Mouse (Mus musculus): ENCODE measurements around the gene Sec14l3. TPM values are rescaled to one million over a fixed set of nuclear protein-coding genes. Genes with fewer than 3 reads are reported as not detected.
A peak's percentile ranks its signal among the peaks of the same experiment; 100 is the strongest.
"Not testable (repeated sequence)": the region's sequence is repeated elsewhere in the genome, so short reads cannot be mapped to it uniquely, and the experiment has no call there.

Gene Sec14l3
- polyA plus RNA-seq, 1 experiment from 2014 or later, result not detected

- no peak overlapping the region for H3K4me2 ChIP-seq (ENCODE audit: low read depth, severe bottlenecking)
- no peak overlapping the region for H3K27ac ChIP-seq (replicated peaks; ENCODE audit: low read depth, low read length)
- ATAC-seq (ENCODE audit: insufficient number of reproducible peaks, low FRiP score, low TSS enrichment, low read depth) (no peak), DNase-seq (ENCODE audit: low spot score) (no peak)
- no peaks in the 10 kb centered on the region for H3K9me3 ChIP-seq (ENCODE audit: control insufficient read depth, low read length)
- no peak overlapping the region for H3K4me3 ChIP-seq (ENCODE audit: low read depth, low read length)
- H3K4me1 ChIP-seq (ENCODE audit: control insufficient read depth, insufficient read depth, low read length), result no peaks in the 10 kb centered on the region
- H3K36me3 ChIP-seq (ENCODE audit: control insufficient read depth, insufficient read depth, low read length), result no peaks in the 10 kb centered on the region
- 83% methylated on average over 6 of the region's 6 CpGs for WGBS
- no peak overlapping the region for H3K9ac ChIP-seq (ENCODE audit: low read length)
- H3K27me3 ChIP-seq (ENCODE audit: control insufficient read depth, insufficient read depth, low read length), result 0 out of 2 replicates have a peak, but pooled peaks cover 4% of the 10 kb centered on the region
Observed at GRCm38 (mm10) chr11:4113970-4114369, 49.3 kb downstream of the Sec14l3 start.

GRCm38 (mm10) chr11:4114541-4114940, 49.9 kb downstream of the Sec14l3 start:
- WGBS, result 80% methylated on average over 6 of the region's 6 CpGs
- not testable (repeated sequence) for H3K27ac ChIP-seq (replicated peaks; ENCODE audit: low read depth, low read length); H3K4me3 ChIP-seq (ENCODE audit: low read depth, low read length); H3K36me3 ChIP-seq (ENCODE audit: control insufficient read depth, insufficient read depth, low read length); H3K4me2 ChIP-seq (ENCODE audit: low read depth, severe bottlenecking); H3K27me3 ChIP-seq (ENCODE audit: control insufficient read depth, insufficient read depth, low read length); H3K9me3 ChIP-seq (ENCODE audit: control insufficient read depth, low read length); H3K9ac ChIP-seq (ENCODE audit: low read length); H3K4me1 ChIP-seq (ENCODE audit: control insufficient read depth, insufficient read depth, low read length); DNase-seq (ENCODE audit: low spot score); ATAC-seq (ENCODE audit: insufficient number of reproducible peaks, low FRiP score, low TSS enrichment, low read depth)

- H3K4me1 ChIP-seq (ENCODE audit: control insufficient read depth, insufficient read depth, low read length), result no peaks in the 10 kb centered on the region
Observed at GRCm38 (mm10) chr11:4115407-4115806, 50.8 kb downstream of the Sec14l3 start.

GRCm38 (mm10) chr11:4116458-4117141, 52.0 kb downstream of the Sec14l3 start:
- Histone ChIP-seq H3K9me3 (ENCODE audit: control insufficient read depth, low read length) (no peaks in the 10 kb centered on the region), H3K4me1 (ENCODE audit: control insufficient read depth, insufficient read depth, low read length) (no peaks in the 10 kb centered on the region), H3K9ac (ENCODE audit: low read length) (no peak overlapping the region), H3K4me2 (ENCODE audit: low read depth, severe bottlenecking) (no peak overlapping the region), H3K4me3 (ENCODE audit: low read depth, low read length) (no peak overlapping the region), H3K36me3 (ENCODE audit: control insufficient read depth, insufficient read depth, low read length) (no peaks in the 10 kb centered on the region), H3K27ac (replicated peaks; ENCODE audit: low read depth, low read length) (no peak overlapping the region), H3K27me3 (ENCODE audit: control insufficient read depth, insufficient read depth, low read length) (0 out of 2 replicates have a peak, but pooled peaks cover 4% of the 10 kb centered on the region)
- 63% methylated on average over 11 of the region's 11 CpGs for WGBS
- no peak for DNase-seq (ENCODE audit: low spot score)
- no peak for ATAC-seq (ENCODE audit: insufficient number of reproducible peaks, low FRiP score, low TSS enrichment, low read depth)

More at GRCm38 (mm10) chr11:4115407-4115806, 50.8 kb downstream of the Sec14l3 start:
- Histone ChIP-seq H3K4me2 (ENCODE audit: low read depth, severe bottlenecking) (no peak overlapping the region), H3K9ac (ENCODE audit: low read length) (no peak overlapping the region), H3K27ac (replicated peaks; ENCODE audit: low read depth, low read length) (no peak overlapping the region), H3K9me3 (ENCODE audit: control insufficient read depth, low read length) (no peaks in the 10 kb centered on the region), H3K27me3 (ENCODE audit: control insufficient read depth, insufficient read depth, low read length) (0 out of 2 replicates have a peak, but pooled peaks cover 4% of the 10 kb centered on the region), H3K36me3 (ENCODE audit: control insufficient read depth, insufficient read depth, low read length) (no peaks in the 10 kb centered on the region), H3K4me3 (ENCODE audit: low read depth, low read length) (no peak overlapping the region)
- DNase-seq (ENCODE audit: low spot score) (no peak), ATAC-seq (ENCODE audit: insufficient number of reproducible peaks, low FRiP score, low TSS enrichment, low read depth) (no peak)
- 98% methylated on average over 4 of the region's 4 CpGs for WGBS

- DNase-seq (ENCODE audit: low spot score), result peak; percentile 34
- ATAC-seq (ENCODE audit: insufficient number of reproducible peaks, low FRiP score, low TSS enrichment, low read depth), result no peak
- H3K9me3 ChIP-seq (ENCODE audit: control insufficient read depth, low read length), result no peaks in the 10 kb centered on the region
- 0 out of 2 replicates have a peak, but pooled peaks cover 4% of the 10 kb centered on the region for H3K27me3 ChIP-seq (ENCODE audit: control insufficient read depth, insufficient read depth, low read length)
- WGBS, result 34% methylated on average over 3 of the region's 3 CpGs
- H3K27ac ChIP-seq (replicated peaks; ENCODE audit: low read depth, low read length), result no peak overlapping the region
- no peak overlapping the region for H3K9ac ChIP-seq (ENCODE audit: low read length)
- H3K4me2 ChIP-seq (ENCODE audit: low read depth, severe bottlenecking), result peak overlapping the region; percentile 80
- H3K4me3 ChIP-seq (ENCODE audit: low read depth, low read length), result peak overlapping the region; percentile 59
- no peaks in the 10 kb centered on the region for H3K4me1 ChIP-seq (ENCODE audit: control insufficient read depth, insufficient read depth, low read length)
- H3K36me3 ChIP-seq (ENCODE audit: control insufficient read depth, insufficient read depth, low read length), result no peaks in the 10 kb centered on the region
Observed at GRCm38 (mm10) chr11:4117372-4118071, 52.9 kb downstream of the Sec14l3 start.

- Histone ChIP-seq H3K4me3 (ENCODE audit: low read depth, low read length) (peak overlapping the region; percentile 59), H3K9ac (ENCODE audit: low read length) (peak overlapping the region; percentile 60), H3K27ac (replicated peaks; ENCODE audit: low read depth, low read length) (no peak overlapping the region), H3K4me1 (ENCODE audit: control insufficient read depth, insufficient read depth, low read length) (no peaks in the 10 kb centered on the region), H3K4me2 (ENCODE audit: low read depth, severe bottlenecking) (peak overlapping the region; percentile 80), H3K27me3 (ENCODE audit: control insufficient read depth, insufficient read depth, low read length) (0 out of 2 replicates have a peak, but pooled peaks cover 4% of the 10 kb centered on the region), H3K36me3 (ENCODE audit: control insufficient read depth, insufficient read depth, low read length) (no peaks in the 10 kb centered on the region), H3K9me3 (ENCODE audit: control insufficient read depth, low read length) (no peaks in the 10 kb centered on the region)
- ATAC-seq (ENCODE audit: insufficient number of reproducible peaks, low FRiP score, low TSS enrichment, low read depth) (peak; percentile 56; the same call in 1 of the 2 replicates), DNase-seq (ENCODE audit: low spot score) (peak; percentile 79)
- 3% methylated on average over 41 of the region's 41 CpGs for WGBS
Observed at GRCm38 (mm10) chr11:4118081-4118921, 53.7 kb downstream of the Sec14l3 start.

GRCm38 (mm10) chr11:4119635-4120034, 55.0 kb downstream of the Sec14l3 start:
- Histone ChIP-seq H3K27ac (replicated peaks; ENCODE audit: low read depth, low read length) (no peak overlapping the region), H3K9me3 (ENCODE audit: control insufficient read depth, low read length) (no peaks in the 10 kb centered on the region), H3K9ac (ENCODE audit: low read length) (no peak overlapping the region), H3K27me3 (ENCODE audit: control insufficient read depth, insufficient read depth, low read length) (0 out of 2 replicates have a peak, but pooled peaks cover 4% of the 10 kb centered on the region), H3K36me3 (ENCODE audit: control insufficient read depth, insufficient read depth, low read length) (no peaks in the 10 kb centered on the region), H3K4me2 (ENCODE audit: low read depth, severe bottlenecking) (no peak overlapping the region), H3K4me1 (ENCODE audit: control insufficient read depth, insufficient read depth, low read length) (no peaks in the 10 kb centered on the region), H3K4me3 (ENCODE audit: low read depth, low read length) (no peak overlapping the region)
- DNase-seq (ENCODE audit: low spot score) (no peak), ATAC-seq (ENCODE audit: insufficient number of reproducible peaks, low FRiP score, low TSS enrichment, low read depth) (no peak)
- 81% methylated on average over 5 of the region's 5 CpGs for WGBS

GRCm38 (mm10) chr11:4121691-4122090, 57.0 kb downstream of the Sec14l3 start:
- Histone ChIP-seq H3K9ac (ENCODE audit: low read length) (no peak overlapping the region), H3K27me3 (ENCODE audit: control insufficient read depth, insufficient read depth, low read length) (0 out of 2 replicates have a peak, but pooled peaks cover 4% of the 10 kb centered on the region), H3K4me3 (ENCODE audit: low read depth, low read length) (no peak overlapping the region), H3K4me2 (ENCODE audit: low read depth, severe bottlenecking) (no peak overlapping the region), H3K4me1 (ENCODE audit: control insufficient read depth, insufficient read depth, low read length) (no peaks in the 10 kb centered on the region), H3K9me3 (ENCODE audit: control insufficient read depth, low read length) (no peaks in the 10 kb centered on the region), H3K36me3 (ENCODE audit: control insufficient read depth, insufficient read depth, low read length) (no peaks in the 10 kb centered on the region), H3K27ac (replicated peaks; ENCODE audit: low read depth, low read length) (no peak overlapping the region)
- 75% methylated on average over 3 of the region's 3 CpGs for WGBS
- no peak for ATAC-seq (ENCODE audit: insufficient number of reproducible peaks, low FRiP score, low TSS enrichment, low read depth)
- no peak for DNase-seq (ENCODE audit: low spot score)

Measured in limb, embryonic 11.5 days (tissue).